Mouse (Mus musculus) intestine, postnatal 0 days (tissue): ENCODE results near the gene Tmem198. TPM values are rescaled to one million over a fixed set of nuclear protein-coding genes. Genes with fewer than 3 reads are reported as not detected.

Experiments used
- ATAC-seq: fragments of 200-750 bp; cut with Nextera tagmentation; 2 replicates; pipeline ENCODE4 v1.8.0; 2017; ENCODE audit warnings: mild to moderate bottlenecking, moderate TSS enrichment, moderate library complexity
- H3K27ac ChIP-seq: fragments of 300-500 bp; sonication (generic); 2 replicates; pipeline ENCODE4 v1.5.1; 2014; ENCODE audit warnings: mild to moderate bottlenecking, low read depth, low read length, moderate library complexity
- H3K27me3 ChIP-seq: fragments of 300-500 bp; sonication (generic); replicated peaks from 2 replicates; pipeline ENCODE4 v1.6.1; 2014; ENCODE audit warnings: low read length, mixed read lengths; ENCODE audit not compliant: control insufficient read depth, insufficient read depth
- H3K36me3 ChIP-seq: fragments of 300-500 bp; sonication (generic); 2 replicates; pipeline ENCODE4 v1.6.1; 2014; ENCODE audit warnings: mild to moderate bottlenecking, moderate library complexity; ENCODE audit not compliant: control insufficient read depth, insufficient read depth
- H3K4me1 ChIP-seq: fragments of 300-500 bp; sonication (generic); replicated peaks from 2 replicates; pipeline ENCODE4 v1.6.1; 2014; ENCODE audit warnings: antibody characterized with exemption, low read length, mixed read lengths; ENCODE audit not compliant: control insufficient read depth, insufficient read depth
- H3K4me2 ChIP-seq: fragments of 300-500 bp; sonication (generic); replicated peaks from 2 replicates; pipeline ENCODE4 v1.6.1; 2014; ENCODE audit warnings: low read depth, mild to moderate bottlenecking, moderate library complexity
- H3K4me3 ChIP-seq: fragments of 300-500 bp; sonication (generic); 2 replicates; pipeline ENCODE4 v1.5.1; 2014; ENCODE audit warnings: low read depth, low read length
- H3K9ac ChIP-seq: fragments of 300-500 bp; sonication (generic); 2 replicates; pipeline ENCODE4 v1.6.1; 2014; ENCODE audit warnings: mild to moderate bottlenecking, low read depth, low read length
- H3K9me3 ChIP-seq: fragments of 300-500 bp; sonication (generic); 2 replicates; pipeline ENCODE4 v1.6.1; 2016; ENCODE audit warnings: mixed run types; ENCODE audit not compliant: control insufficient read depth
- CTCF ChIP-seq: sonication (generic); IDR thresholded peaks from 2 replicates; pipeline ENCODE4 v1.5.1; 2016; ENCODE audit warnings: low read depth, mild to moderate bottlenecking, control low read depth, antibody characterized with exemption, moderate library complexity
- WGBS: fragments of 180-500 bp; shearing (Covaris S2); extraction: QIAGEN DNeasy Blood & Tissue Kit; methylation state at CpG from one replicate; pipeline ENCODE4 v1.1.7; 2014; 5-methylcytosine and 5-hydroxymethylcytosine counted together
- polyA plus RNA-seq: library from polyadenylated mRNA; unstranded; fragments of >200 nt; fragmentation: Nextera tagmentation; extraction: Ambion mirVana; gene quantifications from 2 replicates; pipeline ENCODE4 v1.2.1, GENCODE M21; 2015

The Tmem198 gene
- polyA plus RNA-seq, 1 experiment from 2014 or later = 1.3 TPM

DNA sequence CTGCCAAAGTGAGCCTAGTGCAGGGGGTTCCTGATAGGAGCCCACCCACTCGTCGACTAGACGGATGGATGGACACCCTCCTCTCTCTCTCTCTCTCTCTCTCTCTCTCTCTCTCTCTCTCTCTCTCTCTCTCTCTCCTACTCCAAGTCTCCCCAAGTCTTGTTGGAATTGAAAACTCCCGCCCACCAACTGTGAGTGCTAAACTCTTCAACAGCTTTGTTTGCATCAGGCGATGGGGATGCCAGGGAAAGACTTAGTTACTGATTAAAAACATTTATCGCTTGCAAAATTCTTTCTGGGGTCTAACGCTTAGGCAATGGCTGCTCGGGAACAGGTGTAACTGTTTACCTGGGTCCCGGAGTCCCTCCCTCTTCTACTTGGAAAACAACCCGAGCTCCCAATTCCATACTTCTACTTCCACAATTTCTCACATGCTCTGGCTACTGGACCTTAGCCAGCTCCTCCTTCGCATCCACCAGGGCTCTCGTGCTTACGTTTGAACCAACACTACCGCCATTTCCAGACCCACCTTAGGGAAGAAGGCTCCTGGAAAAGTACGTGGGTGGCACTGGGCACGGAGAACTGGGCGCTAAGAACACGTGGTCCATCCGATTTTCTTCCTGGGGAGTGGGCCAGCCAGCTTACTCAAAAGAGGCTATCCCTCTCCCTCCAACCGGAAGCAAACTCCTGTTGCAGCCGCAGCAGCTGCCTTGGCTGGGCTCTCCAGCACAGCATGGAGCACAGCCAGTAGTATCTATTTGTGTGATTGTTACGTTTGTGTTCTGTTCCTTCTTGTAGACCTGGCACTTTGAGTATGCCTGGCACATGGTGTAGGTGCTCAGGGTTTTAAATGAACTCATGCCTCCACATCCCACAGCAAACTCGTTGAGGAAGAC lies 20.3 kb upstream of the Tmem198 start:
- TF ChIP-seq CTCF = no peak
- ATAC-seq = no peak; the same call in 1 of the 2 replicates
- WGBS = 10% methylated on average over 23 of the region's 23 CpGs
- Histone ChIP-seq H3K27me3 (peaks cover 32% of the 10 kb centered on the region; the same call in 1 of the 2 replicates), H3K9ac (no peak overlapping the region), H3K9me3 (no peaks in the 10 kb centered on the region), H3K36me3 (no peaks in the 10 kb centered on the region), H3K4me2 (peak overlapping the region; percentile 60), H3K27ac (no peak overlapping the region), H3K4me1 (no peaks in the 10 kb centered on the region), H3K4me3 (peak overlapping the region; percentile 34)

DNA sequence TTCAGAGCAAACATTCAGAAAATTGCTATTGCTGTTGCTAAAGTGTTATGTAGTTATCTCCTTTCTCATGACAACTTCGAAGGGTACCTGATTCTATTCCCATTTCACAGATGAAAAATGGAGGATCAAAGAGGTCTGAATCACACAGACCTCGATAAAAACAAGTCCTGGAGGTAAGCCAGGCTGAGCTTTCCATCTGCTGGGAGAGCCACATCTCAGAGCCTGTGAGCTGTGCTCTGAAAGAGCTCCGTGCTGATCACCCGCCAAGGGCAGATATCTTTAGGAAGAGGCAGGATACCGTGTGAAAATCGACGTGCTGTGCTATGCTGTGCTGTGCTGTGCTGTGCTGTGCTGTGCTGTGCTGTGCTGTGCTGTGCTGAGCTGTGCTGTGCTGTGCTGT lies 19.0 kb upstream of the Tmem198 start:
- ATAC-seq = no peak
- peaks cover 25% of the 10 kb centered on the region; the same call in 1 of the 2 replicates for H3K27me3 ChIP-seq
- 60% methylated on average over 7 of the region's 7 CpGs for WGBS

DNA sequence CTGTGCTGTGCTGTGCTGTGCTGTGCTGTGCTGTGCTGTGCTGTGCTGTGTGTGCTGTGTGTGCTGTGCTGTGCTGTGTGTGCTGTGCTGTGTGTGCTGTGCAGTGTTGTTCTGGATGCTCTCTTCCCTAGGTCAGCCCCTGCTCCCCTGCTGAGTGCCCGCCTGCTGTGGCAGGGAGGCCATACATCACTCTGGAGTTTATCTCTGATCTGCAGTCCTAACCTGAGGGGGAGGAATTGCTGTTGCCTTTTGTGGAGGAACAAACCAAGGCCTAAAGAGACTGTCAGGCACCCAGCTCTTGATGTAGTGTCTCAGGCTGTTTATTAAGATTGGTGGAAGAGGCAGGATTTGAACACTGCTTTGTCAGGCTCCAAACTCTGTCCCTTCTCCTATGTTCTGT lies 16.7 kb upstream of the Tmem198 start:
- H3K4me3 ChIP-seq = no peak overlapping the region
- 47% methylated on average over 1 of the region's 1 CpGs for WGBS
- no peak overlapping the region for H3K27ac ChIP-seq
- no peaks in the 10 kb centered on the region for H3K9me3 ChIP-seq
- ATAC-seq = no peak
- no peaks in the 10 kb centered on the region for H3K4me1 ChIP-seq
- no peak overlapping the region for H3K4me2 ChIP-seq
- TF ChIP-seq CTCF = no peak
- H3K36me3 ChIP-seq = no peaks in the 10 kb centered on the region
- peaks cover 6% of the 10 kb centered on the region; the same call in 1 of the 2 replicates for H3K27me3 ChIP-seq
- H3K9ac ChIP-seq = no peak overlapping the region

More for the DNA sequence above, 19.0 kb upstream of the Tmem198 start:
- no peak overlapping the region for H3K27ac ChIP-seq
- no peak overlapping the region for H3K4me2 ChIP-seq
- TF ChIP-seq CTCF = no peak
- H3K4me1 ChIP-seq = no peaks in the 10 kb centered on the region
- H3K36me3 ChIP-seq = no peaks in the 10 kb centered on the region
- H3K4me3 ChIP-seq = no peak overlapping the region
- no peaks in the 10 kb centered on the region for H3K9me3 ChIP-seq
- no peak overlapping the region for H3K9ac ChIP-seq

DNA sequence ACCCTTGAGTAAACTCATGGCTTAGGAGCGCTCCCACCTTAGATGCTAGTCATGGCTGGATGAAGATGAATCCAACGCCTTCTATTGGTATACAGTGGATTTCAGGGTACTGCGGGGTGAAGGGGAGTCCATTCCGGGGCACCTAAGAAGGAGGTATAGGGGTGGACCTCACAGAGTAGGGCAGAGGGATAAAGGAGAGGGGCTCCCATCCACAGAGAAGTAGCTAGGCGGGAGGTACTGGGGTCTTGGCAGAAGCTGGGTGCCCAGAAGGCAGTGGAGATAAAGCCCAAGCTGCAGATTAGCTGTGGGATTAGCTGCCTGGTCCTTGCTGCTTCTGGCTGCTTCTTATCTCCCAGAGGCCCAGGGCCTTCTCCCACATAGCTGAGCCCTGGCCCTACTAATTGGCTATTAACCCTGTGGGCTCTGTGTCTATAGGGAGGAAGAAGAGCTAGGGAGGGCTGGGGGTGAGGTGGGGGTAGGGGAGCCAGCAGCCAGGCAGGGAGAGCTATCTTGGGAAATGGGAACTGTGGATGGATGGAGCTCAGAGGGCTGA lies 15.6 kb upstream of the Tmem198 start:
- ATAC-seq = no peak
- Histone ChIP-seq H3K27ac (no peak overlapping the region), H3K4me2 (no peak overlapping the region), H3K9ac (no peak overlapping the region), H3K4me1 (no peaks in the 10 kb centered on the region), H3K27me3 (peaks cover 5% of the 10 kb centered on the region; the same call in 1 of the 2 replicates), H3K36me3 (no peaks in the 10 kb centered on the region), H3K9me3 (no peaks in the 10 kb centered on the region), H3K4me3 (no peak overlapping the region)
- 73% methylated on average over 5 of the region's 5 CpGs for WGBS
- TF ChIP-seq CTCF = no peak

DNA sequence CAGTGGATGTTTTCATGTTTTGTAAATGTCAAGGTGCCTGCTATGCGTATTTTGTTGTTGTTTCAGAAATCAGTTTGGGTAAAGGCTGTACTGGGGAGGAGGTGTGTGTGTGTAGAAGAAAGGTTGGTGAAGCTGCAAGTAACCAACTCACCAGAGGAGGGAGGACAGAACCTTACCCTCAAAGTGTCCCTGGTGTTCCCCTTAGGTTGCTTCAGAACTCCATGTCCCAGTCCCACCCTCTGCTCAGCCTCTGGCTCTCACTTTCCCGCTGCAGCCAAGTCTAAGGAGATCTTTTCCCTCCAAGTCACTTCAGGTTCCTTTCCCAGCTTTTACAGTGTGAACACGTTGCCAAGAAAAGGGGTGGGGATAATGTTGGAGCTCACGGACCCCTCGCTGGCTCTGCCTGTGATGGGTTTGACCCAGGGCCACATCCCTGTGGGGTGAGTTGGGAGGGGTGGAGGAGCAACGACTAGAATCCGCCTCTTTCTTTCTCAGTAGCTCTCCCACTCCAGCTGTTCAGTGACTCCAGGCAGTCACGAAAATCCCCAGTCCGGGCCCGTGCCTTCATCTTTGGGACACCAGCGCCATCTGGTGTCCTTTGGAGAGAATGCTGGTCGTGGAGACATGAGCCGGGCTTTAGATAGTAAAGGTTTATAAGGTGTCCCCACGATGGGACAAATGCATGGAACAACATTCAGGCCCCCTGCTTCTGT lies 12.0 kb upstream of the Tmem198 start:
- 7% methylated on average over 14 of the region's 14 CpGs for WGBS
- H3K9ac ChIP-seq = no peak overlapping the region

DNA sequence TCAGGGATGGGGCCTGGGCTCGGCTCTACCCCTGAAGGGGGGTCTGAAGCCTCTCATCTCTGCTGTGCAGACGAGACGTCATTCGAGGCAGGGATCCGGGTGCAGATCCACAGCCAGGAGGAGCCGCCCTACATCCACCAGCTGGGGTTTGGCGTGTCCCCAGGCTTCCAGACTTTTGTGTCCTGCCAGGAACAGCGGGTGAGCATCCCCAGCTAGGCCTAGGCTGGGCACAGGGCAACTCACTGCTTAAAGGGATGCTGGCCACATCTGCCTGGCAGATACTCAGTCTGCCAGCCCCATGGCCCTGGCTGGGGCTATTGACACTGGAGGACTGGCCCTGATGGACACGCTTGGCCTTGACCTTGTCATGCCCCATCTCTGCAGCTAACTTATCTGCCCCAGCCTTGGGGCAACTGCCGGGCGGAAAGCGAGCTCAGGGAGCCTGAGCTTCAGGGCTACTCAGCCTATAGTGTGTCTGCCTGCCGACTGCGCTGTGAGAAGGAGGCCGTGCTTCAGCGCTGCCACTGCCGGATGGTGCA lies 10.0 kb upstream of the Tmem198 start:
- ATAC-seq = no peak
- no peak overlapping the region for H3K4me3 ChIP-seq
- H3K9ac ChIP-seq = no peak overlapping the region
- 76% methylated on average over 17 of the region's 17 CpGs for WGBS
- H3K36me3 ChIP-seq = peaks cover 9% of the 10 kb centered on the region; the same call in 1 of the 2 replicates
- no peak overlapping the region for H3K4me2 ChIP-seq
- TF ChIP-seq CTCF = no peak
- no peak overlapping the region for H3K27ac ChIP-seq
- no peaks in the 10 kb centered on the region for H3K4me1 ChIP-seq
- no peaks in the 10 kb centered on the region for H3K9me3 ChIP-seq
- H3K27me3 ChIP-seq = no peaks in the 10 kb centered on the region; the same call in 1 of the 2 replicates

More for the DNA sequence above, 12.0 kb upstream of the Tmem198 start:
- Histone ChIP-seq H3K9me3 (no peaks in the 10 kb centered on the region), H3K27ac (no peak overlapping the region), H3K27me3 (no peaks in the 10 kb centered on the region; the same call in 1 of the 2 replicates), H3K4me3 (no peak overlapping the region), H3K4me1 (no peaks in the 10 kb centered on the region), H3K36me3 (no peaks in the 10 kb centered on the region), H3K4me2 (no peak overlapping the region)
- TF ChIP-seq CTCF = peak; percentile 93
- ATAC-seq = peak; percentile 58
